Mouse (Mus musculus) stomach, embryonic 15.5 days (tissue): ENCODE measurements around the gene Klhl26. TPM values are rescaled to one million over a fixed set of nuclear protein-coding genes. Genes with fewer than 3 reads are reported as not detected.
A peak's percentile ranks its signal among the peaks of the same experiment; 100 is the strongest.

ENCODE experiments used
- ATAC-seq: fragments of 200-750 bp; cut with Nextera tagmentation; 2 replicates; pipeline ENCODE4 v1.8.0; 2017; ENCODE audit warnings: low read depth, moderate number of reproducible peaks, moderate TSS enrichment; ENCODE audit not compliant: insufficient read depth, low FRiP score
- H3K27ac ChIP-seq: fragments of 300-500 bp; sonication (generic); 2 replicates; pipeline ENCODE4 v1.5.1; 2015; ENCODE audit warnings: mild to moderate bottlenecking, inconsistent platforms
- H3K27me3 ChIP-seq: fragments of 300-500 bp; sonication (generic); replicated peaks from 2 replicates; pipeline ENCODE4 v1.6.1; 2015; ENCODE audit warnings: inconsistent platforms
- H3K36me3 ChIP-seq: fragments of 300-500 bp; sonication (generic); 2 replicates; pipeline ENCODE4 v1.6.1; 2015; ENCODE audit warnings: inconsistent platforms
- H3K4me1 ChIP-seq: fragments of 300-500 bp; sonication (generic); 2 replicates; pipeline ENCODE4 v1.6.1; 2015; ENCODE audit warnings: inconsistent platforms
- H3K4me2 ChIP-seq: fragments of 300-500 bp; sonication (generic); 2 replicates; pipeline ENCODE4 v1.6.1; 2015; ENCODE audit warnings: mild to moderate bottlenecking, inconsistent platforms
- H3K4me3 ChIP-seq: fragments of 300-500 bp; sonication (generic); replicated peaks from 2 replicates; pipeline ENCODE4 v1.5.1; 2015; ENCODE audit warnings: inconsistent platforms
- H3K9ac ChIP-seq: fragments of 300-500 bp; sonication (generic); 2 replicates; pipeline ENCODE4 v1.6.1; 2015; ENCODE audit warnings: inconsistent platforms
- H3K9me3 ChIP-seq: fragments of 300-500 bp; sonication (generic); 2 replicates; pipeline ENCODE4 v1.6.1; 2016; ENCODE audit warnings: inconsistent platforms
- WGBS: fragments of 180-500 bp; shearing (Covaris S2); methylation state at CpG from one replicate; pipeline ENCODE4 v1.1.7; 2015; 5-methylcytosine and 5-hydroxymethylcytosine counted together
- polyA plus RNA-seq: library from polyadenylated mRNA; unstranded; fragments of >200 nt; fragmentation: Nextera tagmentation; extraction: Ambion mirVana; gene quantifications from 2 replicates; pipeline ENCODE4 v1.2.1, GENCODE M21; 2015

Gene Klhl26
- polyA plus RNA-seq, 1 experiment from 2014 or later, result 20.5 TPM

- Histone ChIP-seq H3K27me3 (no peaks in the 10 kb centered on the region), H3K36me3 (peaks cover 8% of the 10 kb centered on the region; the same call in 1 of the 2 replicates), H3K4me3 (no peak overlapping the region), H3K4me2 (no peak overlapping the region), H3K4me1 (peaks cover 41% of the 10 kb centered on the region), H3K27ac (no peak overlapping the region; the same call in 1 of the 2 replicates), H3K9ac (no peak overlapping the region), H3K9me3 (no peaks in the 10 kb centered on the region)
- WGBS, result 82% methylated on average over 8 of the region's 8 CpGs
- ATAC-seq, result peak; percentile 38; the same call in 1 of the 2 replicates
Observed at GRCm38 (mm10) chr8:70415540-70416451, 61.0 kb downstream of the Klhl26 start.

- Histone ChIP-seq H3K27ac (no peak overlapping the region), H3K9ac (no peak overlapping the region), H3K36me3 (peaks cover 8% of the 10 kb centered on the region; the same call in 1 of the 2 replicates), H3K4me1 (peaks cover 45% of the 10 kb centered on the region), H3K27me3 (no peaks in the 10 kb centered on the region), H3K9me3 (no peaks in the 10 kb centered on the region), H3K4me3 (no peak overlapping the region), H3K4me2 (no peak overlapping the region)
- no peak for ATAC-seq
- 84% methylated on average over 6 of the region's 6 CpGs for WGBS
Observed at GRCm38 (mm10) chr8:70414310-70414946, 62.3 kb downstream of the Klhl26 start.

- Histone ChIP-seq H3K9ac (no peak overlapping the region), H3K4me1 (peaks cover 49% of the 10 kb centered on the region), H3K9me3 (no peaks in the 10 kb centered on the region), H3K4me2 (no peak overlapping the region), H3K36me3 (peaks cover 8% of the 10 kb centered on the region; the same call in 1 of the 2 replicates), H3K27me3 (no peaks in the 10 kb centered on the region), H3K4me3 (no peak overlapping the region), H3K27ac (no peak overlapping the region)
- no peak for ATAC-seq
- 95% methylated on average over 5 of the region's 5 CpGs for WGBS
Observed at GRCm38 (mm10) chr8:70410281-70410680, 66.5 kb downstream of the Klhl26 start.

- H3K9ac ChIP-seq, result no peak overlapping the region
- H3K27me3 ChIP-seq, result no peaks in the 10 kb centered on the region
- H3K4me1 ChIP-seq, result peaks cover 52% of the 10 kb centered on the region
- H3K27ac ChIP-seq, result peak overlapping the region; percentile 88
- H3K9me3 ChIP-seq, result no peaks in the 10 kb centered on the region
- WGBS, result 29% methylated on average over 9 of the region's 9 CpGs
- H3K36me3 ChIP-seq, result peaks cover 8% of the 10 kb centered on the region; the same call in 1 of the 2 replicates
- H3K4me3 ChIP-seq, result no peak overlapping the region
- peak overlapping the region; percentile 17; the same call in 1 of the 2 replicates for H3K4me2 ChIP-seq
- ATAC-seq, result peak; percentile 32
Observed at GRCm38 (mm10) chr8:70409455-70409871, 67.3 kb downstream of the Klhl26 start.

GRCm38 (mm10) chr8:70409019-70409418, 67.7 kb downstream of the Klhl26 start:
- H3K9me3 ChIP-seq, result no peaks in the 10 kb centered on the region
- H3K9ac ChIP-seq, result no peak overlapping the region
- ATAC-seq, result no peak
- H3K27me3 ChIP-seq, result no peaks in the 10 kb centered on the region
- H3K4me1 ChIP-seq, result peaks cover 52% of the 10 kb centered on the region
- no peak overlapping the region for H3K4me3 ChIP-seq
- 65% methylated on average over 10 of the region's 10 CpGs for whole genome bisulfite sequencing
- H3K27ac ChIP-seq, result peak overlapping the region; percentile 88
- peak overlapping the region; percentile 17 for H3K4me2 ChIP-seq
- peaks cover 11% of the 10 kb centered on the region; the same call in 1 of the 2 replicates for H3K36me3 ChIP-seq

GRCm38 (mm10) chr8:70408301-70408700, 68.5 kb downstream of the Klhl26 start:
- 0 out of 2 replicates have a peak overlapping the region, but pooled peaks have one; percentile 17 for H3K4me2 ChIP-seq
- peaks cover 52% of the 10 kb centered on the region for H3K4me1 ChIP-seq
- peak overlapping the region; percentile 88 for H3K27ac ChIP-seq
- no peaks in the 10 kb centered on the region for H3K9me3 ChIP-seq
- H3K27me3 ChIP-seq, result no peaks in the 10 kb centered on the region
- peak; percentile 73 for ATAC-seq
- no peak overlapping the region for H3K4me3 ChIP-seq
- H3K36me3 ChIP-seq, result peaks cover 9% of the 10 kb centered on the region; the same call in 1 of the 2 replicates
- H3K9ac ChIP-seq, result no peak overlapping the region
- WGBS, result 34% methylated on average over 6 of the region's 6 CpGs

- 50% methylated on average over 11 of the region's 11 CpGs for WGBS
- Histone ChIP-seq H3K4me1 (peaks cover 52% of the 10 kb centered on the region), H3K4me2 (no peak overlapping the region)
Observed at GRCm38 (mm10) chr8:70406427-70407069, 70.2 kb downstream of the Klhl26 start.

GRCm38 (mm10) chr8:70405189-70405588, 71.6 kb downstream of the Klhl26 start:
- peaks cover 48% of the 10 kb centered on the region for H3K4me1 ChIP-seq
- no peak overlapping the region for H3K4me3 ChIP-seq
- H3K4me2 ChIP-seq, result no peak overlapping the region
- WGBS, result 32% methylated on average over 7 of the region's 7 CpGs
- no peak for ATAC-seq
- 0 out of 2 replicates have a peak, but pooled peaks cover 3% of the 10 kb centered on the region for H3K36me3 ChIP-seq
- H3K27ac ChIP-seq, result no peak overlapping the region
- no peaks in the 10 kb centered on the region for H3K9me3 ChIP-seq
- no peaks in the 10 kb centered on the region for H3K27me3 ChIP-seq
- no peak overlapping the region for H3K9ac ChIP-seq

More at GRCm38 (mm10) chr8:70406427-70407069, 70.2 kb downstream of the Klhl26 start:
- Histone ChIP-seq H3K27ac (peak overlapping the region; percentile 33), H3K9me3 (no peaks in the 10 kb centered on the region), H3K4me3 (no peak overlapping the region), H3K36me3 (0 out of 2 replicates have a peak, but pooled peaks cover 3% of the 10 kb centered on the region), H3K27me3 (no peaks in the 10 kb centered on the region), H3K9ac (no peak overlapping the region)
- peak; percentile 41 for ATAC-seq

GRCm38 (mm10) chr8:70404212-70404611, 72.6 kb downstream of the Klhl26 start:
- H3K9ac ChIP-seq, result no peak overlapping the region
- H3K27ac ChIP-seq, result no peak overlapping the region
- WGBS, result 93% methylated on average over 3 of the region's 3 CpGs
- no peak for ATAC-seq
- peaks cover 41% of the 10 kb centered on the region for H3K4me1 ChIP-seq
- no peak overlapping the region for H3K4me2 ChIP-seq
- H3K9me3 ChIP-seq, result no peaks in the 10 kb centered on the region
- H3K27me3 ChIP-seq, result no peaks in the 10 kb centered on the region
- H3K4me3 ChIP-seq, result no peak overlapping the region
- H3K36me3 ChIP-seq, result 0 out of 2 replicates have a peak, but pooled peaks cover 3% of the 10 kb centered on the region
